Mouse (Mus musculus) olfactory bulb, adult 2 months (tissue): ENCODE measurements around the gene Agtrap.

Source experiments
- CTCF ChIP-seq: fragments of 200-500 bp; IDR thresholded peaks from 2 replicates; pipeline ENCODE4 v1.5.1; 2012; ENCODE audit warnings: low read depth, mild to moderate bottlenecking, low read length, moderate library complexity; ENCODE audit not compliant: insufficient read depth
- POLR2A ChIP-seq: fragments of 200-500 bp; IDR thresholded peaks from 2 replicates; pipeline ENCODE4 v1.6.1; 2012; ENCODE audit warnings: mild to moderate bottlenecking, low read depth, low read length, moderate library complexity; ENCODE audit not compliant: insufficient read depth

- no peak for TF ChIP-seq CTCF
- TF ChIP-seq POLR2A, result no peak
Measured at GRCm38 (mm10) chr4:148066401-148066744, 21.5 kb downstream of the Agtrap start.
